Mouse (Mus musculus) liver, adult 2 months (tissue): ENCODE measurements around the gene Defa25.
"Not testable (repeated sequence)": the region's sequence is repeated elsewhere in the genome, so short reads cannot be mapped to it uniquely, and the experiment has no call there.

Source experiments
- CTCF ChIP-seq: fragments of 200-500 bp; IDR thresholded peaks from 2 replicates; pipeline ENCODE4 v1.5.1; 2011; ENCODE audit warnings: low read depth, low read length, control low read depth
- POLR2A ChIP-seq: fragments of 200-500 bp; IDR thresholded peaks from 2 replicates; pipeline ENCODE4 v1.6.1; 2011; ENCODE audit warnings: low read length, control low read depth; ENCODE audit not compliant: insufficient read depth; ENCODE audit errors: extremely low read depth

GRCm38 (mm10) chr8:21064738-21065137 is 19.5 kb upstream of the Defa25 start, which contains the start of gene Defa35:
- TF ChIP-seq CTCF, POLR2A: not testable (repeated sequence)
